Mouse (Mus musculus): ENCODE results near the gene Zfand6.

Gene Zfand6

GRCm38 (mm10) chr7:84651987-84652321, 37.8 kb downstream of the Zfand6 start:
- in situ Hi-C loops (cut with MboI; ENCODE audit: low sequenced_read_pairs) = no loop called here

- in situ Hi-C loops (cut with MboI; ENCODE audit: low sequenced_read_pairs) = no loop called here
These were observed 38.3 kb downstream of the Zfand6 start for GRCm38 (mm10) chr7:84651303-84651986.

- in situ Hi-C loops (cut with MboI; ENCODE audit: low sequenced_read_pairs) = no loop called here
These were observed 40.7 kb downstream of the Zfand6 start for GRCm38 (mm10) chr7:84649016-84649415.

- in situ Hi-C loops (cut with MboI; ENCODE audit: low sequenced_read_pairs) = no loop called here
These were observed 43.5 kb downstream of the Zfand6 start for GRCm38 (mm10) chr7:84646256-84646655.

- in situ Hi-C loops (cut with MboI; ENCODE audit: low sequenced_read_pairs) = no loop called here
These were observed 46.3 kb downstream of the Zfand6 start for GRCm38 (mm10) chr7:84643270-84643998.

GRCm38 (mm10) chr7:84642159-84642928, 47.4 kb downstream of the Zfand6 start:
- in situ Hi-C loops (cut with MboI; ENCODE audit: low sequenced_read_pairs) = no loop called here

- in situ Hi-C loops (cut with MboI; ENCODE audit: low sequenced_read_pairs) = no loop called here
These were observed 52.8 kb downstream of the Zfand6 start for GRCm38 (mm10) chr7:84636939-84637338.

GRCm38 (mm10) chr7:84631878-84632277, 57.9 kb downstream of the Zfand6 start:
- in situ Hi-C loops (cut with MboI; ENCODE audit: low sequenced_read_pairs) = no loop called here

- in situ Hi-C loops (cut with MboI; ENCODE audit: low sequenced_read_pairs) = no loop called here
These were observed 66.0 kb downstream of the Zfand6 start for GRCm38 (mm10) chr7:84623718-84624117.

- in situ Hi-C loops (cut with MboI; ENCODE audit: low sequenced_read_pairs) = no loop called here
These were observed 68.8 kb downstream of the Zfand6 start for GRCm38 (mm10) chr7:84620956-84621355.

GRCm38 (mm10) chr7:84618951-84619350, 70.8 kb downstream of the Zfand6 start:
- in situ Hi-C loops (cut with MboI; ENCODE audit: low sequenced_read_pairs) = no loop called here

GRCm38 (mm10) chr7:84612445-84612844, 77.3 kb downstream of the Zfand6 start:
- in situ Hi-C loops (cut with MboI; ENCODE audit: low sequenced_read_pairs) = no loop called here

GRCm38 (mm10) chr7:84611609-84612008, 78.2 kb downstream of the Zfand6 start:
- in situ Hi-C loops (cut with MboI; ENCODE audit: low sequenced_read_pairs) = no loop called here

- in situ Hi-C loops (cut with MboI; ENCODE audit: low sequenced_read_pairs) = no loop called here
These were observed 83.4 kb downstream of the Zfand6 start, which contains the start of gene Fah for GRCm38 (mm10) chr7:84606293-84606749. Fah (minus strand) TSS chr7:84606722.

GRCm38 (mm10) chr7:84605704-84606292, 84.0 kb downstream of the Zfand6 start:
- in situ Hi-C loops (cut with MboI; ENCODE audit: low sequenced_read_pairs) = no loop called here

GRCm38 (mm10) chr7:84605033-84605687, 84.6 kb downstream of the Zfand6 start:
- in situ Hi-C loops (cut with MboI; ENCODE audit: low sequenced_read_pairs) = no loop called here

- in situ Hi-C loops (cut with MboI; ENCODE audit: low sequenced_read_pairs) = no loop called here
These were observed 85.3 kb downstream of the Zfand6 start for GRCm38 (mm10) chr7:84604501-84604900.

GRCm38 (mm10) chr7:84601331-84601730, 88.4 kb downstream of the Zfand6 start:
- in situ Hi-C loops (cut with MboI; ENCODE audit: low sequenced_read_pairs) = no loop called here

GRCm38 (mm10) chr7:84600631-84601030, 89.1 kb downstream of the Zfand6 start:
- in situ Hi-C loops (cut with MboI; ENCODE audit: low sequenced_read_pairs) = no loop called here

GRCm38 (mm10) chr7:84596633-84597032, 93.1 kb downstream of the Zfand6 start:
- in situ Hi-C loops (cut with MboI; ENCODE audit: low sequenced_read_pairs) = no loop called here

- in situ Hi-C loops (cut with MboI; ENCODE audit: low sequenced_read_pairs) = no loop called here
These were observed 93.8 kb downstream of the Zfand6 start for GRCm38 (mm10) chr7:84596002-84596401.

Data from CH12F3 (cell line).